Mouse (Mus musculus): ENCODE results near the gene Tmem37.

DNA sequence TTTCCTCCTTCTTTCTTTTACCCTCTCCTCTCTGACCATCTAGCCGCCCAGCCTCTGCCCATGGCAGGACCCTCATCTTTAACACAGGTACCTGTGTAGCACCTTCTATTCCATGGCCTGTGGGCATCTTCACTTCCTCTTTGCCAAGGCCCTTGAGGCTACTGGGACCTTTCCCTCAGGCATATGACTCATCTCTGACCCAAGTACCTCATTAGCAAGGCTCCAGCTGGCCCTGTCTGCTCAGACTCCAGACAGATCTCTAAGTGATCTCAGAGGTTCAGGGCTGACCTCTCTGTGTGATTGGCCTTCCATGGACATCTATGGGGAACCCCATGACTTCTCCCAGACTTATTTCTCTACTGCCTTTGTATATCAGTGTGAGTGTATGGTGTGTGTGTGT is 6.8 kb upstream of the Tmem37 start:
- TF ChIP-seq EP300 (IDR thresholded peaks at IDR 0.05; ENCODE audit: low read depth) (no peak), CTCF (IDR thresholded peaks at IDR 0.05; ENCODE audit: low read depth) (no peak)
